Mouse (Mus musculus): Measurements from ENCODE around the gene Opn4. TPM values are rescaled to one million over a fixed set of nuclear protein-coding genes. Genes with fewer than 3 reads are reported as not detected.

Opn4 gene
- polyA plus RNA-seq, 1 experiment = not detected

DNA sequence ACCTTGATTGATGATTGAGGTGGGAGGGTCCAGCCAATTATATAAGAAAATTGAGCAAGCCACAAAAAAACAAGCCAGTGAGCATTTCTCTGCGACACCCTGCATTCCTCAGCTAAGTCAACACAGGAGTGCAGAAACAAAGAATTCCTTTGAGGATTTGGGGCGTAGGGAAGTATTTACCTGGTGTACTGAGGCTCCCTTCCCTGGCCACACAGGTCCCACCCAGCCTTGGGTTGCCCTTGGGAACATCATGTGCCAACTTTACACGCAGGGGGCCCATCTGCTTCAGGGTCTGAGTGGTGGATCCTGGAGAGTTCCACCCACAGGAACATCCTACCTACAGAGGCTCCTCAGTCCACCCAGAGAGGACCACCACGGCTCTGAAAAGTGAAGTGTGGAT is 15.7 kb upstream of the Opn4 start:
- Histone ChIP-seq H3K9me3 (replicated peaks; ENCODE audit: control insufficient read depth, insufficient read depth, low read length, poor library complexity, severe bottlenecking) (no peaks in the 10 kb centered on the region), H3K4me1 (ENCODE audit: control insufficient read depth, insufficient read depth, low read length) (peaks cover 8% of the 10 kb centered on the region), H3K9ac (ENCODE audit: low read depth, poor library complexity, severe bottlenecking) (peak overlapping the region; percentile 3; the same call in 1 of the 2 replicates), H3K4me3 (ENCODE audit: low read depth, low read length) (no peak overlapping the region), H3K27me3 (ENCODE audit: control insufficient read depth, insufficient read depth, low read length, poor library complexity, severe bottlenecking) (no peaks in the 10 kb centered on the region), H3K27ac (ENCODE audit: insufficient read depth, low read length) (peak overlapping the region; percentile 79), H3K36me3 (ENCODE audit: control insufficient read depth, insufficient read depth, low read length, poor library complexity, severe bottlenecking) (no peaks in the 10 kb centered on the region)
- TF ChIP-seq POLR2A (IDR thresholded peaks at IDR 0.05; ENCODE audit: insufficient read depth, low read length) (no peak), EP300 (IDR thresholded peaks at IDR 0.05; ENCODE audit: insufficient read depth, low read depth, low read length) (no peak), CTCF (IDR thresholded peaks at IDR 0.05; ENCODE audit: low read depth, low read length) (no peak)

- Histone ChIP-seq H3K4me1 (ENCODE audit: control insufficient read depth, insufficient read depth, low read length) (peaks cover 8% of the 10 kb centered on the region), H3K27ac (ENCODE audit: insufficient read depth, low read length) (peak overlapping the region; percentile 79), H3K27me3 (ENCODE audit: control insufficient read depth, insufficient read depth, low read length, poor library complexity, severe bottlenecking) (no peaks in the 10 kb centered on the region), H3K4me3 (ENCODE audit: low read depth, low read length) (peak overlapping the region; percentile 54), H3K9me3 (replicated peaks; ENCODE audit: control insufficient read depth, insufficient read depth, low read length, poor library complexity, severe bottlenecking) (no peaks in the 10 kb centered on the region), H3K9ac (ENCODE audit: low read depth, poor library complexity, severe bottlenecking) (peak overlapping the region; percentile 38; the same call in 1 of the 2 replicates), H3K36me3 (ENCODE audit: control insufficient read depth, insufficient read depth, low read length, poor library complexity, severe bottlenecking) (no peaks in the 10 kb centered on the region)
- TF ChIP-seq EP300 (IDR thresholded peaks at IDR 0.05; ENCODE audit: insufficient read depth, low read depth, low read length) = peak; percentile 99
- no peak for TF ChIP-seq POLR2A (IDR thresholded peaks at IDR 0.05; ENCODE audit: insufficient read depth, low read length)
- TF ChIP-seq CTCF (IDR thresholded peaks at IDR 0.05; ENCODE audit: low read depth, low read length) = no peak
Observed at GRCm38 (mm10) chr14:34615082-34615481, 15.1 kb upstream of the Opn4 start.

- H3K9me3 ChIP-seq (replicated peaks; ENCODE audit: control insufficient read depth, insufficient read depth, low read length, poor library complexity, severe bottlenecking) = no peaks in the 10 kb centered on the region
Observed at GRCm38 (mm10) chr14:34614551-34614950, 14.6 kb upstream of the Opn4 start.

GRCm38 (mm10) chr14:34613523-34613922 is 13.6 kb upstream of the Opn4 start:
- H3K4me1 ChIP-seq (ENCODE audit: control insufficient read depth, insufficient read depth, low read length) = peaks cover 8% of the 10 kb centered on the region
- H3K27ac ChIP-seq (ENCODE audit: insufficient read depth, low read length) = no peak overlapping the region
- H3K9me3 ChIP-seq (replicated peaks; ENCODE audit: control insufficient read depth, insufficient read depth, low read length, poor library complexity, severe bottlenecking) = no peaks in the 10 kb centered on the region
- H3K36me3 ChIP-seq (ENCODE audit: control insufficient read depth, insufficient read depth, low read length, poor library complexity, severe bottlenecking) = no peaks in the 10 kb centered on the region
- H3K4me3 ChIP-seq (ENCODE audit: low read depth, low read length) = no peak overlapping the region
- no peak for TF ChIP-seq EP300 (IDR thresholded peaks at IDR 0.05; ENCODE audit: insufficient read depth, low read depth, low read length)
- no peak for TF ChIP-seq POLR2A (IDR thresholded peaks at IDR 0.05; ENCODE audit: insufficient read depth, low read length)
- no peak overlapping the region for H3K9ac ChIP-seq (ENCODE audit: low read depth, poor library complexity, severe bottlenecking)
- H3K27me3 ChIP-seq (ENCODE audit: control insufficient read depth, insufficient read depth, low read length, poor library complexity, severe bottlenecking) = no peaks in the 10 kb centered on the region

More at GRCm38 (mm10) chr14:34614551-34614950, 14.6 kb upstream of the Opn4 start:
- H3K9ac ChIP-seq (ENCODE audit: low read depth, poor library complexity, severe bottlenecking) = peak overlapping the region; percentile 38; the same call in 1 of the 2 replicates
- H3K4me1 ChIP-seq (ENCODE audit: control insufficient read depth, insufficient read depth, low read length) = peaks cover 8% of the 10 kb centered on the region
- TF ChIP-seq POLR2A (IDR thresholded peaks at IDR 0.05; ENCODE audit: insufficient read depth, low read length) = no peak
- peak; percentile 68; the same call in 1 of the 2 replicates for TF ChIP-seq EP300 (IDR thresholded peaks at IDR 0.05; ENCODE audit: insufficient read depth, low read depth, low read length)
- H3K27me3 ChIP-seq (ENCODE audit: control insufficient read depth, insufficient read depth, low read length, poor library complexity, severe bottlenecking) = no peaks in the 10 kb centered on the region
- no peaks in the 10 kb centered on the region for H3K36me3 ChIP-seq (ENCODE audit: control insufficient read depth, insufficient read depth, low read length, poor library complexity, severe bottlenecking)
- peak overlapping the region; percentile 79 for H3K27ac ChIP-seq (ENCODE audit: insufficient read depth, low read length)
- peak overlapping the region; percentile 54 for H3K4me3 ChIP-seq (ENCODE audit: low read depth, low read length)

- TF ChIP-seq CTCF (IDR thresholded peaks at IDR 0.05; ENCODE audit: low read depth, low read length) = peak; percentile 74
- TF ChIP-seq POLR2A (IDR thresholded peaks at IDR 0.05; ENCODE audit: insufficient read depth, low read length) = no peak
- Histone ChIP-seq H3K9me3 (replicated peaks; ENCODE audit: control insufficient read depth, insufficient read depth, low read length, poor library complexity, severe bottlenecking) (no peaks in the 10 kb centered on the region), H3K36me3 (ENCODE audit: control insufficient read depth, insufficient read depth, low read length, poor library complexity, severe bottlenecking) (no peaks in the 10 kb centered on the region), H3K9ac (ENCODE audit: low read depth, poor library complexity, severe bottlenecking) (no peak overlapping the region), H3K4me3 (ENCODE audit: low read depth, low read length) (no peak overlapping the region), H3K27me3 (ENCODE audit: control insufficient read depth, insufficient read depth, low read length, poor library complexity, severe bottlenecking) (no peaks in the 10 kb centered on the region), H3K27ac (ENCODE audit: insufficient read depth, low read length) (no peak overlapping the region), H3K4me1 (ENCODE audit: control insufficient read depth, insufficient read depth, low read length) (peaks cover 8% of the 10 kb centered on the region)
Observed at GRCm38 (mm10) chr14:34612222-34612621, 12.3 kb upstream of the Opn4 start.

DNA sequence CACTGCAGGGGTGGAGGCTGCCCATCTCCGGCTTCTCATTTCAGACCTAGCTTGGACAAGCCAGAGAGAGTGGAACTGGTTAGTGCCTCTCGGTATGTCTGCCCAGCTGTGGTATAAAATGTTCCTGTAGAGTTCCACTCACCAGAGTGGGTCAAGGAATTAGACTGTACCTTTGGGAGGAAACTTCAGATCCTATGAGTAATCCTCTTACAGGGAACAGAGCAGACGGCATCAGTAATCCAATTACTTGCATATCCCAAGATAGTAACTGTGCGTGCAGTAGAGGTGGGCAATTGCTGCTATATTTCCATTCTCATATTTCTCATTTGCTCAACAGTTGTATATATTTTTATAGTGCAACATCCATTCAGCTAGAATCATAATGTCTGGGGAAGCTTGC is 11.6 kb upstream of the Opn4 start:
- Histone ChIP-seq H3K27me3 (ENCODE audit: control insufficient read depth, insufficient read depth, low read length, poor library complexity, severe bottlenecking) (no peaks in the 10 kb centered on the region), H3K27ac (ENCODE audit: insufficient read depth, low read length) (0 out of 2 replicates have a peak overlapping the region, but pooled peaks have one; percentile 34), H3K4me1 (ENCODE audit: control insufficient read depth, insufficient read depth, low read length) (peaks cover 8% of the 10 kb centered on the region), H3K9me3 (replicated peaks; ENCODE audit: control insufficient read depth, insufficient read depth, low read length, poor library complexity, severe bottlenecking) (no peaks in the 10 kb centered on the region), H3K4me3 (ENCODE audit: low read depth, low read length) (no peak overlapping the region), H3K36me3 (ENCODE audit: control insufficient read depth, insufficient read depth, low read length, poor library complexity, severe bottlenecking) (no peaks in the 10 kb centered on the region), H3K9ac (ENCODE audit: low read depth, poor library complexity, severe bottlenecking) (no peak overlapping the region)
- TF ChIP-seq POLR2A (IDR thresholded peaks at IDR 0.05; ENCODE audit: insufficient read depth, low read length) (no peak), EP300 (IDR thresholded peaks at IDR 0.05; ENCODE audit: insufficient read depth, low read depth, low read length) (no peak), CTCF (IDR thresholded peaks at IDR 0.05; ENCODE audit: low read depth, low read length) (no peak)
